Mouse (Mus musculus) small intestine, adult 2 months (tissue): ENCODE results near the gene Polr2m. TPM values are rescaled to one million over a fixed set of nuclear protein-coding genes. Genes with fewer than 3 reads are reported as not detected.

Source experiments
- H3K27ac ChIP-seq: fragments of 200-500 bp; 2 replicates; pipeline ENCODE4 v1.5.1; 2012; ENCODE audit warnings: low read depth, low read length, control low read depth, inconsistent platforms; ENCODE audit not compliant: insufficient read depth
- H3K27me3 ChIP-seq: fragments of 200-500 bp; 2 replicates; pipeline ENCODE4 v1.6.1; 2012; ENCODE audit warnings: mild to moderate bottlenecking, moderate library complexity, low read length, inconsistent platforms; ENCODE audit not compliant: control insufficient read depth, insufficient read depth
- H3K36me3 ChIP-seq: fragments of 200-500 bp; 2 replicates; pipeline ENCODE4 v1.6.1; 2012; ENCODE audit warnings: mild to moderate bottlenecking, low read length, control low read depth, inconsistent platforms; ENCODE audit not compliant: control insufficient read depth, insufficient read depth
- H3K4me1 ChIP-seq: fragments of 200-500 bp; 2 replicates; pipeline ENCODE4 v1.6.1; 2012; ENCODE audit warnings: low read length, inconsistent platforms, mixed read lengths; ENCODE audit not compliant: control insufficient read depth, insufficient read depth, insufficient read length
- H3K4me3 ChIP-seq: fragments of 200-500 bp; 2 replicates; pipeline ENCODE4 v1.5.1; 2012; ENCODE audit warnings: low read depth, mild to moderate bottlenecking, control low read depth, inconsistent platforms, low read length, moderate library complexity
- CTCF ChIP-seq: fragments of 200-500 bp; IDR thresholded peaks from 2 replicates; pipeline ENCODE4 v1.5.1; 2012; ENCODE audit warnings: low read depth, mild to moderate bottlenecking, control low read depth, inconsistent platforms, low read length, moderate library complexity, mixed read lengths; ENCODE audit not compliant: insufficient replicate concordance, insufficient read length; ENCODE audit errors: extremely low read depth
- POLR2A ChIP-seq: fragments of 200-500 bp; IDR thresholded peaks from 2 replicates; pipeline ENCODE4 v1.6.1; 2012; ENCODE audit warnings: low read depth, mild to moderate bottlenecking, control low read depth, inconsistent platforms, low read length, moderate library complexity
- WGBS: fragments of 180-500 bp; shearing (Covaris S2); methylation state at CpG from one replicate; pipeline ENCODE4 v1.1.7; 2018; 5-methylcytosine and 5-hydroxymethylcytosine counted together
- polyA plus RNA-seq: library from polyadenylated mRNA; depleted of rRNA; stranded (reverse); fragments of >200 nt; gene quantifications from 2 replicates; pipeline ENCODE4 v1.2.3, GENCODE M21; 2012; rRNA removed

Polr2m gene
- polyA plus RNA-seq, 1 experiment = 581 TPM

DNA sequence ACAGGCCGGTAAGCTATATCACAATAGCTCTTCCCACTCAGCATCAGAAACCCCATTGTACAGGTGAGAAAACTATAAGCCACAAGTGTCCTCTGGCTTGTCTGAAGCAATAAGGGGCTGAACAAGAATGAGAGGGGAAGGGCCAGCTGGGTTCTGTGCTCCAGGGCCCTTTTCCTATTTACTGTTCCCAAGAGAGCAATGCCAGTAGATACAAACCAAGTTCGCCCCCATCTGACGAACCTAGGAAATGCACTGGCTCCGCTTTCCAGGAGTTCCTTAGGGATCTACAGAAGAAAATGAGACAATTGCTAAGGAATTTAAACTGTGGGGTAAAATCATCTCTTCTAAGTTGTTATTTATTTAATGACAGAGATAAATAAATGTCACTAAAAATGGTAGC lies 38.2 kb downstream of the Polr2m start:
- no peaks in the 10 kb centered on the region for H3K36me3 ChIP-seq
- no peak overlapping the region for H3K4me3 ChIP-seq
- no peaks in the 10 kb centered on the region for H3K4me1 ChIP-seq
- WGBS = 28% methylated on average over 4 of the region's 4 CpGs
- no peak overlapping the region for H3K27ac ChIP-seq
- no peak for TF ChIP-seq POLR2A
- TF ChIP-seq CTCF = peak; percentile 25; the same call in 1 of the 2 replicates
- no peaks in the 10 kb centered on the region for H3K27me3 ChIP-seq

DNA sequence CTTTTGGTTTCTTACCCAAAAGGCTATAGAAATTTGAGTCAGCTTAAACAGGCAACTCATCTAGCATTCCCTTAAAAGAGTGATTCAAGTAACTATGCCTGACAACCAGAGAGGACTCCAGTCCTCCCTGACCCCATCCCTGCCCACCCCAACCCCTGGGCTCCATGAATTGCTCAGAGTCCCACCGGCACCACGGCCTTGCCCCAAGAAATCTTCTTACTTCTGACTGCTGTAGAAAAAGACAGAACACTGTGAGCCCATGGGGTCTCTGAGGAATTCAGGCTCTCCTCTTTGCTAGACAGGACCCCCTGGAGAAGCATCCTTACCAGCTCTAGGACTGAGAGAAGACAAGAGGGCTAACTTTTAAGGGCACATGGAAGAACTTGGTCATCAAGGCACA lies 40.4 kb downstream of the Polr2m start:
- 91% methylated on average over 2 of the region's 2 CpGs for WGBS
- Histone ChIP-seq H3K27ac (no peak overlapping the region), H3K4me3 (no peak overlapping the region), H3K4me1 (no peaks in the 10 kb centered on the region), H3K36me3 (no peaks in the 10 kb centered on the region), H3K27me3 (no peaks in the 10 kb centered on the region)
- TF ChIP-seq POLR2A = no peak
- TF ChIP-seq CTCF = no peak

DNA sequence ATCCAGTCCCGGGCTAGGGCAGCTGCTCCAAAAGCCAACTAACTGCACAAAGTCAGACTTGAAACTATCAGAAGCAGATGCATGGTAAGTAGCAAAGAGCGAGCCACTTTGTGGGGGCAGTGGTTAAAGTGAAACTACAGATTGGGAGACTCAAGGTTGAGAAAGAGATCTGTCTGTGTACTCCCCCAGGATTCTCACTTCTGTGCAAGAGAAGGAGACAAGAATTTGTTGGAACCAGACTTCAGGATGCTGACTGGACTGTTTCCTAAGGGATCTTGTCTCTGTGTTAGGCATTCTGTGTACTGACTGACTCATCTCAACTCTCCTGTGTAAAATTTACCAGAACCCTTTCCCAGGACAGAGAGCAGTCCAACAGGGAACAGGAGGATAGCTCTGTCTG lies 47.6 kb downstream of the Polr2m start:
- TF ChIP-seq POLR2A (no peak), CTCF (no peak)
- no peaks in the 10 kb centered on the region for H3K36me3 ChIP-seq
- no peak overlapping the region for H3K4me3 ChIP-seq
- no peak overlapping the region for H3K27ac ChIP-seq
- no peaks in the 10 kb centered on the region for H3K4me1 ChIP-seq
- 72% methylated on average over 2 of the region's 2 CpGs for WGBS
- no peaks in the 10 kb centered on the region for H3K27me3 ChIP-seq

Other genes with a start within 250 kb of the Polr2m start
- 3.5 and 14.2 TPM in 2 replicates for gene Myzap, start 106.4 kb upstream of the Polr2m start, polyA plus RNA-seq